Mouse (Mus musculus): ENCODE results near the gene Cavin1. TPM values are rescaled to one million over a fixed set of nuclear protein-coding genes. Genes with fewer than 3 reads are reported as not detected.

Gene Cavin1
- polyA plus RNA-seq, 1 experiment from 2014 or later: 137 TPM

DNA sequence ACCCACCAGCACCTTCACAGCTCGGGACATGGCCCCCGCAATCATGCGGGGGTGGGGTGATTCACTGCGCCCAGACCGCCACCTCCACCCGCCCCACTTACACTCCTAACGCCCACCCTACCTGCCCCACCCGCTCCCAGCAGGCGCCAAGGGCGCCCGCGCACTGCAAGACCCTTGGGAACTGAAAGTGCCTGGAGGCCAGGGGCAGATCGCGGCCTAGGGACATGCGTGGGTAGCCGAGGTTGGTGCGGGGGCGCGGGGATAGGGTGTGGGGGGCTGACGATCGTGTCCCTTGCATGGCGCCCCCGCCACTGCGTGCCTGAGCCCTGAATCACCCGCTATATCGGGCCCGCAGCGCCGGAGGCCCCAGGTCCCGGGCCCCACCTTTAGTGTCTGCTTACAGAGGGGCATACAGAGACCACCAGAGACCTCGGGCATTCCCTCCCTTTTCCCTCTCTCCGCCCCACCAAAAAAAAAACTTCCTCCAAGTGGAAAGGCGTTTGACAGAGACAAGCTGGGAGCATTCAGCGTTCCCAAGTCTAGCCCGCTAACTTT, 1.4 kb downstream of the Cavin1 start:
- Histone ChIP-seq H3K9ac (peak overlapping the region; percentile 70), H3K4me2 (peak overlapping the region; percentile 79), H3K27ac (ENCODE audit: low read depth) (peak overlapping the region; percentile 92), H3K4me3 (ENCODE audit: low read depth, low read length) (peak overlapping the region; percentile 76), H3K9me3 (ENCODE audit: low read depth, low read length) (no peaks in the 10 kb centered on the region), H3K4me1 (ENCODE audit: insufficient read depth) (no peaks in the 10 kb centered on the region), H3K36me3 (ENCODE audit: insufficient read depth) (peaks cover 7% of the 10 kb centered on the region; the same call in 1 of the 2 replicates), H3K27me3 (ENCODE audit: insufficient read depth, low read length) (0 out of 2 replicates have a peak, but pooled peaks cover 10% of the 10 kb centered on the region)
- TF ChIP-seq CTCF (IDR thresholded peaks at IDR 0.05; ENCODE audit: low read depth): no peak
- ATAC-seq (ENCODE audit: insufficient read depth): peak; percentile 2; the same call in 1 of the 2 replicates
- DNase-seq: no peak
- WGBS: 5% methylated on average over 34 of the region's 35 CpGs

DNA sequence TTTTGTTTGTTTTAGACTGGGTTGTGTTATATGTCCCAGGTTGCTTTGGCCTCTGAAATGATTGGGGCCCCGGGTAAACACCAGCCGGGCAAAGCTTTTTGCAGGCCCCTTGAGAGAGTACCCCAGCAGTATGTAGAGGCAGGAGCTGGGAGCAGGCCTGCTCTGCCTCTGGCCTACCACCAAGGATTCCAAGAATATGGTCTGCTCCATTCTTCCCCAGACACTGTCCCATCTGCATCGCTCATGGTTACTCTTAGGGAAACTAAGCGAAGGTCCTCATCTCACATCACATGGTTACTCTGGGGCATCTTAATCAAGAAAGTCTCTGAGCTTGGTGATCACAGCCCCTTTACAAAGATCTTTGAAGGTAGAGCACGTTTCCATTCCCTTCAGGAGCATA, 2.2 kb downstream of the Cavin1 start:
- Histone ChIP-seq H3K4me3 (ENCODE audit: low read depth, low read length) (peak overlapping the region; percentile 76), H3K27ac (ENCODE audit: low read depth) (peak overlapping the region; percentile 44; the same call in 1 of the 2 replicates), H3K9ac (peak overlapping the region; percentile 70), H3K4me2 (peak overlapping the region; percentile 79), H3K36me3 (ENCODE audit: insufficient read depth) (peaks cover 11% of the 10 kb centered on the region; the same call in 1 of the 2 replicates), H3K9me3 (ENCODE audit: low read depth, low read length) (no peaks in the 10 kb centered on the region), H3K27me3 (ENCODE audit: insufficient read depth, low read length) (0 out of 2 replicates have a peak, but pooled peaks cover 10% of the 10 kb centered on the region), H3K4me1 (ENCODE audit: insufficient read depth) (no peaks in the 10 kb centered on the region)
- WGBS: 65% methylated on average over 5 of the region's 5 CpGs
- no peak for TF ChIP-seq CTCF (IDR thresholded peaks at IDR 0.05; ENCODE audit: low read depth)
- DNase-seq (no peak), ATAC-seq (ENCODE audit: insufficient read depth) (no peak)

DNA sequence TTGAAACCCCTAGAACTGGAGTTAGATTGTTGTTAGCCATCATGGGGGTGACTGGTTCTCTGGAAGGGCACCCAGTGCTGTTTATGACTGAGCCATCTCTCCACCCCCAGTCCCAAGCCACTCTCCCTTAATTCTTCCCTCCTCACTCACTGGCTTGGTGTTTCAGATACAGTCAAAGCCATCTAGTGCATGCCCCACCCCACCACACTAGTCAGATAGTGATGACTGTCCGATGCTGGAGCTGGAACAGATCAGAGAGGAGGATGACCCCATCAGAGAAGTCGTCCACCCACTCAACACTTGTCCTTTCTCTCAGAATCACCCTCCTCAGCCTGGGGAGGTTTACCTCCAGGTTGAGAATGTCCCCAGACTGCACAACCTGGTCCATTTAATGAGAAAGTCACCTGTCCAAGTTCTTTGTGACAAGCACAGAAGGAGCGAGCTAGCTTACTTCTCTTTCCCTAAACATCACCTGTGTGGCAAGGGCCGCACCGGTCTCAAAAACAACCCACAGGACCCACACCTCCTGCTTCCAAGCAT, 2.7 kb downstream of the Cavin1 start:
- H3K4me1 ChIP-seq (ENCODE audit: insufficient read depth): no peaks in the 10 kb centered on the region
- H3K27ac ChIP-seq (ENCODE audit: low read depth): peak overlapping the region; percentile 36; the same call in 1 of the 2 replicates
- ATAC-seq (ENCODE audit: insufficient read depth) (no peak), DNase-seq (no peak)
- peak overlapping the region; percentile 76 for H3K4me3 ChIP-seq (ENCODE audit: low read depth, low read length)
- 0 out of 2 replicates have a peak, but pooled peaks cover 10% of the 10 kb centered on the region for H3K27me3 ChIP-seq (ENCODE audit: insufficient read depth, low read length)
- 76% methylated on average over 5 of the region's 5 CpGs for WGBS
- H3K9me3 ChIP-seq (ENCODE audit: low read depth, low read length): no peaks in the 10 kb centered on the region
- peak overlapping the region; percentile 70 for H3K9ac ChIP-seq
- peaks cover 11% of the 10 kb centered on the region; the same call in 1 of the 2 replicates for H3K36me3 ChIP-seq (ENCODE audit: insufficient read depth)
- no peak for TF ChIP-seq CTCF (IDR thresholded peaks at IDR 0.05; ENCODE audit: low read depth)
- H3K4me2 ChIP-seq: peak overlapping the region; percentile 79

DNA sequence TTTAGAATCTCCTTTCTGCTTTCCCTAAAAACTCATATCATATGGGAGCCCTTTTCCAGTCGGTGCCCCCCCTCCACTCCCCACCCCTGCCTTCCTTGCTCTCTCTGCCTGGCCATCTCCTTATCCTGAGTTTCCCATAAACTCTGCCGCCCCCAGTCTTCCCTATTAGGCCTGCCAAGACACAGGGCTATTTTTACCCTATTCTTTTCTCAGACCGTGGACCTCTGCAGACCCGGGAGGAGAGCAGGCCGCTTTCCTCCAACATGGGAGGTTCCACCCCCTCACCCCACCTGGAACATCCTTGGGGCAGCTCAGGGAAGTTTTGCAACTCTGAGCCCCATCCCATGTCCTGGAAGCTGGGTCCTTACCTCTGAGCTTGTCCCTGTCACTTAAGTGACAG, 3.3 kb downstream of the Cavin1 start:
- 55% methylated on average over 5 of the region's 5 CpGs for WGBS
- H3K36me3 ChIP-seq (ENCODE audit: insufficient read depth): peaks cover 11% of the 10 kb centered on the region; the same call in 1 of the 2 replicates
- H3K9me3 ChIP-seq (ENCODE audit: low read depth, low read length): no peaks in the 10 kb centered on the region
- peak overlapping the region; percentile 76 for H3K4me3 ChIP-seq (ENCODE audit: low read depth, low read length)
- peak overlapping the region; percentile 79 for H3K4me2 ChIP-seq
- no peak for DNase-seq
- peak overlapping the region; percentile 70; the same call in 1 of the 2 replicates for H3K9ac ChIP-seq
- no peak for TF ChIP-seq CTCF (IDR thresholded peaks at IDR 0.05; ENCODE audit: low read depth)
- H3K27ac ChIP-seq (ENCODE audit: low read depth): no peak overlapping the region; the same call in 1 of the 2 replicates
- H3K4me1 ChIP-seq (ENCODE audit: insufficient read depth): no peaks in the 10 kb centered on the region
- 0 out of 2 replicates have a peak, but pooled peaks cover 10% of the 10 kb centered on the region for H3K27me3 ChIP-seq (ENCODE audit: insufficient read depth, low read length)
- ATAC-seq (ENCODE audit: insufficient read depth): no peak

DNA sequence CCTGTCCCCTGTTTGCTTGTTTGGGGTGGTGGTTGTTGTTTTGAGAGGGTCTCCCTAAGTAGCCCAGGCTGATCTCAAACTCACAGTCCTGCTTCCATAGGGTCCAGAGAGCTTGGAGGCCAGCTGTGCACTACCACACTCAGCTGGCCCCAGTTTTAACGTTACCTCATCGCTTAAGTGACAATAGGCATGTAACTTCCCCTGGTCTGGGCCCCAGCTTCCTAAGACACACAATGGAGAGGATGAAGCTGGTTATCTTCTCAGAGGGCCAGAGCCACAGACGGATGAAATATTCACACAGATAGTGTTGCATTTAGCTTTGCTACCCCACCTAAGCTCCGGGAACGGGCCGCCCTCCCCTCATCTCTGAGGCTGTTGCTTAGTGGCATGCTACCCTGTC, 4.9 kb downstream of the Cavin1 start:
- H3K27ac ChIP-seq (ENCODE audit: low read depth): no peak overlapping the region
- H3K4me1 ChIP-seq (ENCODE audit: insufficient read depth): no peaks in the 10 kb centered on the region
- no peak overlapping the region for H3K9ac ChIP-seq
- 0 out of 2 replicates have a peak overlapping the region, but pooled peaks have one; percentile 79 for H3K4me2 ChIP-seq
- H3K36me3 ChIP-seq (ENCODE audit: insufficient read depth): peaks cover 11% of the 10 kb centered on the region; the same call in 1 of the 2 replicates
- H3K4me3 ChIP-seq (ENCODE audit: low read depth, low read length): no peak overlapping the region
- ATAC-seq (ENCODE audit: insufficient read depth) (no peak), DNase-seq (peak; percentile 54)
- H3K27me3 ChIP-seq (ENCODE audit: insufficient read depth, low read length): 0 out of 2 replicates have a peak, but pooled peaks cover 5% of the 10 kb centered on the region
- TF ChIP-seq CTCF (IDR thresholded peaks at IDR 0.05; ENCODE audit: low read depth): no peak
- no peaks in the 10 kb centered on the region for H3K9me3 ChIP-seq (ENCODE audit: low read depth, low read length)
- WGBS: 55% methylated on average over 6 of the region's 6 CpGs

DNA sequence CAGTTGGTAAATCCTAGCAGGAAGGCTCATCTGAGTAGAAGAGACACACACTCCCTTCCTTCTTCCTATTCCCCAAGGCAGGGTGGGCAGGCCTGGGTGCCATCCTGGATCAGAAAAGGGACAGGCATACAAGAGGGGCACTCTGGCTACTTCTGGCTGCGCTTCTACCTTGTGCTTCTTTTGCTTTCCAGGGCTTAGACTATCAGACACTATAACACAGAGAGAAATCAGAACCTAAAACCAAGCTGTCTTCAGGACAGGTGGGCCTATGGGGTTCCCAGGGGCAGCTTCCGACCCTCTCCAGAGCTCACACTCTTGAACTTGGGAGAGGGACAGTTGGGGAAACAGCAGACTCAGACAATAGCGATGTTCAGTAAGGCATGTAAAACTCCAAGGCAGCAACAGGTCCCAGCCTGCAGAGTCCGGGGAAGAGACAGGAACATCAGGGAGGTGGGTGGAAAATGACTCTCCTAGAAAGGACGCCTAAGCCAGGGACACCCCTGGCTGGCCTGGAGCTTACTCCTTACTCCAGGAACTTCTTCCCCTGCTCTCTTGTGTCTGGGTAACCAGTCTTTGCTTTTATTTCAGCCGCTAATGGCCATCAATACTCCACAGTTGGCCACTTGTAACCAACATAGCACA, 5.7 kb downstream of the Cavin1 start:
- Histone ChIP-seq H3K4me2 (0 out of 2 replicates have a peak overlapping the region, but pooled peaks have one; percentile 79), H3K27ac (ENCODE audit: low read depth) (peak overlapping the region; percentile 59; the same call in 1 of the 2 replicates)
- 82% methylated on average over 6 of the region's 6 CpGs for WGBS

DNA sequence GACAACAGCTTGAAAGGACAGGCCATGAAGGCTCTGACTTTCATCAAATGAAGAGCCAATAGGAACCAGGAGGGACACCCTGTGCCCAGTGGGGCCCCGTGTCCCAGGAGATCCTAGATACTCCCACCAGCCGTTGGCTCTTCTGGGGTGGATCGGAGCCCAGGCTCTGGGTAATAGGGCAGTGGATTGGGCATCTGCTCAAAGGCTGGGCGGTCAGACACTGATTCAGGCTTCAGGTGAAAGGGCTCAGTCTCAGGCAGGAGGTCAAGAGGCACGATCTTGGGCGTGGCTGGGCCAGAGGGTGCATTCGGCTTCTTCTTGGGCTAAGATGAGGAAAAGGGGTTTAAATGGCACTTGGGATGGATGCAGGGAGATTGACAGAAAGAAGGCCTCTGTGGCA, 6.5 kb downstream of the Cavin1 start:
- Histone ChIP-seq H3K9ac (no peak overlapping the region), H3K9me3 (ENCODE audit: low read depth, low read length) (no peaks in the 10 kb centered on the region), H3K4me2 (no peak overlapping the region), H3K27me3 (ENCODE audit: insufficient read depth, low read length) (peaks cover 2% of the 10 kb centered on the region), H3K4me1 (ENCODE audit: insufficient read depth) (peaks cover 3% of the 10 kb centered on the region; the same call in 1 of the 2 replicates), H3K36me3 (ENCODE audit: insufficient read depth) (peaks cover 11% of the 10 kb centered on the region; the same call in 1 of the 2 replicates), H3K27ac (ENCODE audit: low read depth) (no peak overlapping the region), H3K4me3 (ENCODE audit: low read depth, low read length) (no peak overlapping the region)
- WGBS: 80% methylated on average over 7 of the region's 7 CpGs
- ATAC-seq (ENCODE audit: insufficient read depth) (no peak), DNase-seq (no peak)
- no peak for TF ChIP-seq CTCF (IDR thresholded peaks at IDR 0.05; ENCODE audit: low read depth)

More for the DNA sequence above, 5.7 kb downstream of the Cavin1 start:
- no peaks in the 10 kb centered on the region for H3K4me1 ChIP-seq (ENCODE audit: insufficient read depth)
- 0 out of 2 replicates have a peak, but pooled peaks cover 2% of the 10 kb centered on the region for H3K27me3 ChIP-seq (ENCODE audit: insufficient read depth, low read length)
- no peak for DNase-seq
- no peak overlapping the region for H3K4me3 ChIP-seq (ENCODE audit: low read depth, low read length)
- no peaks in the 10 kb centered on the region for H3K9me3 ChIP-seq (ENCODE audit: low read depth, low read length)
- no peak for TF ChIP-seq CTCF (IDR thresholded peaks at IDR 0.05; ENCODE audit: low read depth)
- peaks cover 11% of the 10 kb centered on the region; the same call in 1 of the 2 replicates for H3K36me3 ChIP-seq (ENCODE audit: insufficient read depth)
- ATAC-seq (ENCODE audit: insufficient read depth): no peak
- H3K9ac ChIP-seq: no peak overlapping the region
